Mouse (Mus musculus) CD4-positive, CD25-positive, alpha-beta regulatory T cell, adult 4 months (primary cell): ENCODE results near the gene March10. TPM values are rescaled to one million over a fixed set of nuclear protein-coding genes. Genes with fewer than 3 reads are reported as not detected.

Experiments
- ATAC-seq: one replicate; pipeline ENCODE4 v1.8.0; 2017
- polyA plus RNA-seq, 2 experiments: library from polyadenylated mRNA; unstranded; fragments of 100-300 nt; shearing (Covaris generic); gene quantifications; one replicate each; pipeline ENCODE4 v1.2.1; 2017

The March10 gene
- polyA plus RNA-seq, 2 experiments from 2014 or later: not detected

GRCm38 (mm10) chr11:105464430-105464967, 8.0 kb upstream of the March10 start:
- no peak for ATAC-seq

GRCm38 (mm10) chr11:105459900-105460299, 3.4 kb upstream of the March10 start:
- ATAC-seq: no peak

- ATAC-seq: no peak
These were observed 506 bp upstream of the March10 start for GRCm38 (mm10) chr11:105457041-105457440.

GRCm38 (mm10) chr11:105455118-105455517, 1.4 kb downstream of the March10 start:
- no peak for ATAC-seq

- no peak for ATAC-seq
These were observed 3.5 kb downstream of the March10 start for GRCm38 (mm10) chr11:105453084-105453483.

GRCm38 (mm10) chr11:105452504-105452903, 4.0 kb downstream of the March10 start:
- ATAC-seq: no peak

GRCm38 (mm10) chr11:105451553-105452135, 4.9 kb downstream of the March10 start:
- ATAC-seq: no peak

GRCm38 (mm10) chr11:105449581-105450315, 6.8 kb downstream of the March10 start:
- no peak for ATAC-seq

GRCm38 (mm10) chr11:105447661-105448060, 8.9 kb downstream of the March10 start:
- no peak for ATAC-seq

GRCm38 (mm10) chr11:105446221-105446620, 10.3 kb downstream of the March10 start:
- ATAC-seq: no peak

- ATAC-seq: no peak
These were observed 10.8 kb downstream of the March10 start for GRCm38 (mm10) chr11:105445741-105446140.

GRCm38 (mm10) chr11:105444929-105445328, 11.6 kb downstream of the March10 start:
- ATAC-seq: no peak

- ATAC-seq: no peak
These were observed 13.0 kb downstream of the March10 start for GRCm38 (mm10) chr11:105443505-105443904.

GRCm38 (mm10) chr11:105439796-105440195, 16.7 kb downstream of the March10 start:
- no peak for ATAC-seq

- ATAC-seq: no peak
These were observed 17.6 kb downstream of the March10 start for GRCm38 (mm10) chr11:105438907-105439306.

GRCm38 (mm10) chr11:105426441-105426840, 30.1 kb downstream of the March10 start:
- ATAC-seq: no peak

GRCm38 (mm10) chr11:105424643-105425042, 31.9 kb downstream of the March10 start:
- ATAC-seq: no peak

- no peak for ATAC-seq
These were observed 35.7 kb downstream of the March10 start for GRCm38 (mm10) chr11:105420671-105421450.

GRCm38 (mm10) chr11:105419946-105420345, 36.6 kb downstream of the March10 start:
- no peak for ATAC-seq

GRCm38 (mm10) chr11:105414009-105414408, 42.5 kb downstream of the March10 start:
- ATAC-seq: no peak

GRCm38 (mm10) chr11:105409408-105409807, 47.1 kb downstream of the March10 start:
- ATAC-seq: no peak

GRCm38 (mm10) chr11:105407846-105408441, 48.6 kb downstream of the March10 start:
- ATAC-seq: no peak

GRCm38 (mm10) chr11:105402355-105402754, 54.2 kb downstream of the March10 start:
- no peak for ATAC-seq
